Mouse (Mus musculus) kidney, postnatal 14 days (tissue): ENCODE data around the gene Cdiptos.

ENCODE experiments used
- DNase-seq: peaks from one replicate; pipeline ENCODE4 v3.0.0; 2022; ENCODE audit warnings: mixed read lengths

Gene Cdiptos

DNA sequence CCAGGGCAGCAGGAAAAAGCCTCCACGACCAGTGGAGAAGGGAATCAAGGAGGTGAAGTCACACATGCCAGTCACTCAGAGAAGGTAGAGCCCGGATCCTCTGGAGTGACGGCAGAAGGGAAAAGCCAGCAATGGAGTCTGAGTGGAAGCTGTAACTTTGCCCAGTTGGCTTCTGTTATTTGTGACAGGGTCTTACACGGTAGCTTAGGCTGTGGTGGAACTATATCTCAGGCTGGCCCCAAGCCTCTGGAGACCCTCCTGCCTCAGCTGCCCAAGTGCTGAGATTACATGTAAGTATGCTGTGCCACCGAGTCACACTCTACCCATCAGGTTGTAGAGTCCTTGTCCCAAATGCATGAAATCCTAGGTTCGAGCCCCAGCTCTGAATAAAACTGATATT, 37.5 kb upstream of the Cdiptos start:
- DNase-seq, result no peak

DNA sequence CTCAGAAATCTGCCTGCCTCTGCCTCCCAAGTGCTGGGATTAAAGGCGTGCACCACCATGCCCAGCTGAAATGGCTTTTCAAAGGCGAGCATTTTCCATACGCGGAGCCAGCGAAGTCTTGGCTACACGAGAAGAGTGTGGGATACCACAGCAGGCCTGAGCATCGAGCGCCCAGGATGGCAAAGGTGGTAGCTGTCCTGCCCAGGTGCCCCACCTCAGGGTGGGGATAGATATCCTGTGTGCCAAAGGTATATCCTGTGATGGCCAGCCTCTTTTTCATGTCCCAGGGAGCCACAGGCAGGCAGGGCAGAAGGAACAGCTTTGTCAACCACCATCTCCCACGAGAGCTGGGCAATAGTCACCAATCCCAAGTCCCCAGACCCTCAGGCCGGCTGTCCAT, 36.9 kb upstream of the Cdiptos start:
- no peak for DNase-seq

DNA sequence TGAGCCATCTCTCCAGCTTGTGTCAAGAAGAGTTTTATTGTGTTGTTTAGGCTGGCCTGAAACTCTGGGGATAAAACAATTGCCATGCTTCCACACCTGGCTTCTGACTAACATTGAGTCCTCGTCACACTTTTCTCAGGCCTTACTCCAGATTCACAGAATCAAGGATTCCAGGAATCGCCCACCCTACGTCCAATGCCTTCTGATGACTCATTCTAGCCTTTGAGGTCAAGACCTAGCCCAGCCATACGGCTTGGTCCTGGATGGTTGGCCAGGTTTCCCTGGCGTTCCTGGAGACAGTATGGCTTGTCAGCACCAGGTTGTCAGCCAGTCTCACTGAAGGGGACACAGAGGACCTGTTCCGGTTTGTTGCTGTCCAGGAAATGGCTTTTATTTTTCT, 36.5 kb upstream of the Cdiptos start:
- no peak for DNase-seq

DNA sequence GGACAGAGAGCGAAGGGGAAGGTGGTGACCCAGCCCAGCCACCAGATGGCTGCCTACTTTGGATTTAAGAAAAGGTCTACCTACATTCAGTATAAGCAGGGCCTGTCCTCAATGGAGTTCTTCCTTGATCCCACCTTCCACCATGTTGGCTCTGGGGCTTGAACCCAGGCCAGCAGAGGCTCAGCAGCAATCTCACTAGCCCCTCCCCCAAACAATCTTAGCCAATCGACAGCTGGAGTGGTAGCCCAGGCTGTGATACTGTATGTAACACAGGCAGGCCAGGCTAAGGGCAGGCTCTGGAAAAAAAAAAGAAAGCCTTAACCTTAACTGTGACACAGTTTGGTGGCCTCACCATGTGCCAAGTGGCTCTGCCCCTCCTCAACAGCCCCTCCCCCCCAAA, 35.8 kb upstream of the Cdiptos start:
- DNase-seq, result no peak

DNA sequence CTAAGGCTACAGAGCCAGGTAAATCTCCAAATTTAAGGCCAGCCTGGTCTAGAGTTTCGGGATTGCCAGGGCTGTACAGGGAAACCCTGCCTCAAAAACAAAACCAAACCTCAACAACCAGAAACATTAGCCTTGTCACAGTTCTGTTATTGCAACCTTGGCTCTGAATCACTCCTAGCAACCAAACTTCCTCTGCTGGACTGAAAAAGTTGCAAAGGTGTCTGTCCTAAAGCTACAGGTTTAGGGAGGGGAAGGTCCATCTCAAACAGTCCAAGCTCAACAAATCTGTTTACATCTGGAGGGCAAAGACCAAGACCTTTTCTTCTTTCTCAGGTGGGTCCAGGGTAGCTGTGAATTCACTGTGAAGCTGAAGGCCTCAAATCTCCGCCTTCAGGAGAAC, 35.2 kb upstream of the Cdiptos start:
- no peak for DNase-seq

DNA sequence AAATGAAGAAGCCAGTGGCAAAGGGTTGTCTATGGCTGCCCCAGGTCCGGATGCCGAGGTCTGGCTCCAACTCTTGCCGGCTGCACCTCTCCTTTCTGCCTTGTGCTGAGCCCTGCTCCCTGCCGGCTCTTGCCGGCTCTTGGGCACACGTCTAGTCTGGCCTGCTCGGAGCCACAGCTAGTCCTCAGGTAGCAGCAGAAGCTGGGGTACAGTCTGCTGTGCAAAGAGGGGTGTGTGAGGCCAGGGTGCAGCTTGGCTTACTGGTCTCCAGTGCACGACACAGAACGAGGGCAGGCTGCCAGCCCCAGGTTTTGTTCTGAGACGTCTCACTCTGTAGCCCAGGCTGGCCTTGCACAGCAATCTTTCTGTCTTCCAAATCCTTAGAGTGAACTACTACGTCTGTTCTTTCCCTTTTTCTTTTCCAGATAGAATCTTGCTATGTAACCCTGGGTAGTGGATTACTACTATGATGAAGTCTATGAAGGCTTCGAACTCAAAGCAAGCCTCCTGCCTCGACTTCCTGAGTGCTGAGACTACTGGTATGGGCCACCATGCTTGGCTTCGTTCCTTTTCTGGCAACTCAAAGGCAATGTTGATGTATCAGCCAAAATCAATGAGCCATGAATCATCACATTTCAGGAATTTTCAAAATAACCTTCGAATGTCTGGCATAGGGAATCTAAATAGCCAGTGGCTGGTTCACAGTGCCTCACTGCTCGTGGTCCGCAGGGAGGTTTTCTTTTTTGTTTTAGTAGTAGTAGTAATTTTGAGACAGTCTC, 33.6 kb upstream of the Cdiptos start:
- no peak for DNase-seq

DNA sequence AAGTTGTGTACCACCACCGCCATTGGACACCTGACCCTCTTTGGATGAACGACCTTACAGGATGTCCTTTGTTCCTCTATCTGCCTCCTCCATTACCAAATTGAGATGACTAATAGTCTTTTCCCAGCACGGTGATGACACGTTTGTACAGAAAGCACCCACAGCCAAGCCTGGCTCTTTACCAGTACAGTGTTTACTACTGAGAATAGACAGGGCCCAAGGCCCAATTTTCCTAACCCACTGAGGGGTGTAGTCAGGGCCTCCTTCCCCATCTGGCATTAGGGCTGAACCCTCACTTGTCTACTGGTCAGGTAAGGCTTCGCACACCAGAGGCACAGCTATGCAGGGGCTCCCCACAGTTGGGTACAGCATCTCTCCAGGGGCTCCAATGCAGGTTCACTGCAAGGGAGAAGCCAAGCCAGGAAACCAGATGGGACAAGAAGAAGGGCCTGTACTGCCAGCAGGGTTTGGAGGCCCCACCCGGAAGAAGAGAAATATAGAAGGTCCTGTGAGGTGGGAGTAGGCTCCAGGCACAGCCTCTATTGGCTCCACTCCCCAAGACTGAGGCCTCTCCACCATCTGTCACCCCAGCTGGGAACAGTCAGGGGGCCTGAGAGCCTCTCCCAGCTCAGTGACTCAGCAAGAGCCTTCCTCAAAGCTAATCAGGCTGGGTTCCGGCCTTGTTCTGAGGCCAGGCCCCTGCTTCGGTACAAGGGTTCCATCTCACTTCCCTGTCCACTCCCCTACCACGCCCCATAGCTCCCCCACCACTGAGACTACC, 32.5 kb upstream of the Cdiptos start:
- DNase-seq, result peak; percentile 75

DNA sequence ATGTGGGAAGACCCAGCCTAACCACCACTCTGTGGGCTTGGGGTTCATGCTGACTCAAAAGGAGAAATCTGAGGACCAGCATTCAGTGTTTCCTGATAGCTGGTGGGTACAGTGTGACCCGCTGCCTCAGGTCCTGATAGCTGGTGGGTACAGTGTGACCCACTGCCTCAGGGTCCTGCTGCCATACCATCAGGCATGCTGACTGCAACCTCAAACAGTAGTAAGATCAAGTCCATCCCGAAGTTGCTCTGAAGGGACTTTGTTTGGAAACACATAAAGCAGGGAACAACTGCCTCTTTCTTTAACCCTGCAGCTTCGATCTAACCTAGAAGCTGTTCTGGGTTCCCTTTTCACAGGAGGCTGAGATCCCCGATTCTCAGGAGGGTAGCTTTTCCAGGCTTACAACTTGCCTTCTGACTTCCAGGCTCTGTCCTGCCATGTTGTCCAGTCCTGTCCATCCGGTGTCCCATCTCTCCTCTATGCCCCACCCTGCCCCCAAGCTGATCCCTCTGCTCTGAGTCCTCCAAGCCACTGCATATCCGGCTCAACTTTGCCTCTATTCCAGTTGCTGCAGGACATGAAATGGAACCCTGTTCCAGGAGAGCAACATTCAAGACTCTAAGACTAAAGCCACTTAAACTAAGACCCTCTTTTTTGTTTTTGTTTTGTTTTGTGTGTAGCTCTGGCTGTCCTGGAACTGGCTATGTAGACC, 31.6 kb upstream of the Cdiptos start:
- DNase-seq, result no peak

DNA sequence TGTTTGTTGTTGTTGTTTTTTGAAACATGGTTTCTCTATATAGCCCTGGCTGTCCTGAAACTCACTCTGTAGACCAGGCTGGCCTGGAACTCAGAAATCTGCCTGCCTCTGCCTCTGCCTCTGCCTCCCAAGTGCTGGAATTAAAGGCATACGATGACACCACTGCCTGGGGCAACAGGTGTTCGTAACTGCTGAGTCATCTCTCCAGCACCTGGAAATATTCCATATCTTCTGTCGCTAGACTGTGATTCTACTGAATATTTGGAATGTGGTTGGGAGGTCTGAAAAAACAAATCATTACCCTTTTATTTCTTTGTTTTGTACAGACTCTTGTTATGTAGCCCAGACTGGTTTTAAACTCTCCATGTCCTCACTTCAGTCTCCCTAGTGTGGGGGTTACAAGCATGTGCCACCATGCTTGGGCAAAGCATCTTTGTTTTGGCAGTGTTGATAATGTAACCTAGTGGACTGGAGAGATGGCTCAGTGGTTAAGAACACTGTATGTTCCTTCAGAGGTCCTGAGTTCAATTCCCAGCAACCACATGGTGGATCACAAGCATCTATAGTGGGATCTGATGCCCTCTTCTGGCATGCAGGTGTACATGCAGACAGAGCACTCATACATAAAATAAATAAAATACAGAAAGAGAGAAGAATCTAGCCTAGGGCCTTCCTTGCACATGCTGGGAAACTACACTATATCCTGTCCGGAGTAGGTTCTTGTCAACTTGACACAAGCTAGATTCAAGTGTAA, 28.4 kb upstream of the Cdiptos start:
- no peak for DNase-seq

DNA sequence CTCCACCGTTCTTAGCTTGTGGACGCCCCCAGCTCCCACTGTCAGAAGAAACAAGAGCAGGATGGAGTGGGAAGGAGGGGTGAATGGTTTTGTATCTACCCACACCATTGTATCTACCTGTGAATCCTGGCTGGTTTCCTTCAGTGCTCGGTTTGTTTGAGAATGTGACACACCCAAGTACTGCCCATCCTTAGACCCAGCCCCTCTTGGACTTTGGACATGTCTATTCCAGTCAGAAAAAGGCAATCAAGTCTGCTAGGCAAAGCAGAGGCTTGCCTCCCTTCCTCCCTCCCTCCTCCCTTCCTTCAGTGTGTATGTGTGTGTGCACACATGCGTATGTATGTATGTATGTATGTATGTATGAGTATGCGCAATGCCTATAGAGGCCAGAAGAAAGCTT, 27.7 kb upstream of the Cdiptos start:
- DNase-seq, result no peak

DNA sequence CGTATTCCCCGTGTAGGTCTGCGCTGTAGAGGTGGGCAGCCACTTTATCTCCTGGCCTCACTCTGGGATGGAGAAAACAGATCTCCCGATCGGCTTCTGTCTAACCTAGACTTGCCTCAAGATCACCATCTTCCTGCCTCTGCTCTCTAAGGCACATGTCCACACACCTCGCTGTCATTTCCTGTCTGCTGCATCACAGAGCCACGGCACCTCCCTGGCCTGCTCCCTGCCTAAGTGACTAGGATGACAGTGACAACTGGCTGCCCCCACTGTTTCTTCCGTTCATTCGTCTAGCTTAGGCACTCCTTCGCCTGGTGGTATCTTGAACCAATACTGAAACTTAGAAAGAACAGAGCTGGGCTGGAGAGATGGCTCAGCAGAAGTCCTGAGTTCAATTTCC, 23.7 kb upstream of the Cdiptos start:
- DNase-seq, result no peak

DNA sequence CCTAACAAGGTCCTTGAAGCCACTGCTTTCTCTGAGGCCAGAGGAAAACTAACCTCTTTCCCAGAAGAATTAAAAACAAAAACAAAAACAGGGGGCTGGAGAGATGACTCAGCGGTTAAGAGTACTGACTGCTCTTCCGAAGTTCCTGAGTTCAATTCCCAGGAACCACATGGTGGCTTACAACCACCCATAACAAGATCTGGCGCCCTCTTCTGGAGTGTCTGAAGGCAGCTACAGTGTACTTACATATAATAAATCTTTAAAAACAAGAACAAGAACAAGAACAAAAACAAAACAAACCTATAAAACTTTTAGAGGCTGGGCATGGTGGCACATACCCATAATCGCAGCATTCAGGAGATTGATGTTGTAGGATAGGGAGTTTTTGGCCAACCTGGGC, 20.6 kb upstream of the Cdiptos start:
- no peak for DNase-seq

DNA sequence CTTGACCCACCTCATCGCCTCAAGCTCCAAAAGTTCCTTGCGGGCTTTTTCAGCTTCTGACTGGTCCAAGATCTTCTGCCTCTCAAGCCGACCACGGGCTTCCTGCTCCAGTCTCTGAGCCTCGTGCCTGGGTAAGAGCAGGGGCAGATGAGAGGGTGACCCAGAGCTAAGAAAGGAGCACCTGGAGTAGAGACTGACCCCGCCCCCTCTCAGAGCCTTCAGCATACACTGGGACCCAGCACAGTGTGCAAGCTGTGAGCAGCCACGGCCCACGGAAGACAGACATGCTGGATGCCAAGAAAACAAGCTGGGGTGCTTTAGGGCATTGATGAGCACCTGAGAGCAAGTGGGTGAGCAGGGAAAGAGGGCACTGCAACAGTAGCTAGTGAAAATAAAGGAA, 12.9 kb upstream of the Cdiptos start:
- DNase-seq, result no peak

DNA sequence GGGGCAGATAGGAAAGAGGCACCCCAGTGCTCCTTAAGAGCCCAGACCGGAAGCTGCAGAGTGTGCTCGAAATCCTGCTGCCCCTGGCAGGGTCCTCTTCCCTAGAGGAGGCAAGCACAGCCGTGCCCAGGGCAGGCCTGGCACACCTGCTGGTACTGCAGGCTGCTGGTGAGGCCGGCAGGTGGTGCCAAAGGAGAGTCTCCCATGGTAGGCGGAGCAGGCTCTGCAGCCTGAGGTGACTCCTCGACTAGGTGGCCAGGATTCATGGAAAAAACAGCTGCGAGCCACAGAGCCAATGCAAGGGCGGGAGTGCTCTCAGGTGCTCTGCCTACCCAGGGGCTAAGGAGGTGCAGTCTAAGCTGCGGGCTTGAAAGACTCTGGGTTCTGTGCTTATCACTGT, 10.4 kb upstream of the Cdiptos start:
- DNase-seq, result peak; percentile 73

DNA sequence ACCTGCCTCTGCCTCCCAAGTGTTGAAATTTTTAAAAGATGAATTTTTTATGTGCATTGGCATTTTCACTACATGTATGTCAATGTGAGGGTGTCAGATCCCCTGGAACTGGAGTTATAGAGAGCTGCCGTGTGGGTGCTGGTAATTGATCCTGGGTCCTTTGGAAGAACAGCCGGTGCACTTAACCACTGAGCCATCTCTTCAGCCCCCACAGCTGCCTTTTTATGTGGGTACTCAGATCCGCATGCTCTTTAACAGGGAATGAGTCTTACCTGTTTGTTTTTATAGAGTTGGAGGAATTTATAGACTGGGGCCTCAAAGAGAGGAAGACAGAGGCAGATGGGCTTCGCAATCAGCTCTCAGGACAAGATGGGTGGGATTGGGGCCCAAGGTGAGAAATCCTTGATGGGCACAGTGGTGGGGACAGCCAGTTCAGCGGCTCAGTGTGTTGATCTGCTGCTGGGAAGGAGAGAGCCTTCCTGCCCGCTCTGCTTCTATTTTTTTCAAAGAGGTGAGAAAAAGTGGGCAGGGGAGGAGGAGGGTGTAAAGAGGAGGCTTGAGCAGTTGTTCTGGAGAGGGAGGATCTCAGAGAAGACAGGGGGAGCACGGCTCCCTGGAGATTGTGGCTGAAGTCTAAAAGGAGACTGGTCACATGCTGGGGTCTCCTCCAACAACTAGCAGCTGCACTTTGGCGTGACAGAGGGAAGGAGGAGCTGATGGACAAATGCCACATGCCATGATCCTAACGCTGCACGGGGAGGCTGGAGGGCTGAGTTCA, 9.0 kb upstream of the Cdiptos start:
- no peak for DNase-seq

DNA sequence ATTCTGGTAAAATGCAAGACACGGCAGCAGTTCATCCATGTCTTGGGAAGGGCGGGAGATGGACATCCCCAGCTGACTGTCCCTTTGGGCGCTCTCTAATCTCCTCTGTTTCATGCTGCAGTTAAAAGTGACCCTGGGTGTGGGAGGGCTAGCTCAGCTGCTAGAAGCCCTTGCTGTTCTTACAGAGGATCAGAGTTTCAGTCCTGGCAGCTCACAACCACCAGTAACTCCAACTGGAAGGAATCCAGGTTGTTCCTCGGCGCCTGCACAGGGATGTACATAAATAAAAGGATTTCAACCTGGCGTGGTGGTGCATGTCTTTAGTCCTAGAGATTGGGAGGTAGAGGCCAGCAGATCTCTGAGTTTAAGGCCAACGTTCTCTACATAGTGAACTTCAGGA, 7.2 kb upstream of the Cdiptos start:
- no peak for DNase-seq

DNA sequence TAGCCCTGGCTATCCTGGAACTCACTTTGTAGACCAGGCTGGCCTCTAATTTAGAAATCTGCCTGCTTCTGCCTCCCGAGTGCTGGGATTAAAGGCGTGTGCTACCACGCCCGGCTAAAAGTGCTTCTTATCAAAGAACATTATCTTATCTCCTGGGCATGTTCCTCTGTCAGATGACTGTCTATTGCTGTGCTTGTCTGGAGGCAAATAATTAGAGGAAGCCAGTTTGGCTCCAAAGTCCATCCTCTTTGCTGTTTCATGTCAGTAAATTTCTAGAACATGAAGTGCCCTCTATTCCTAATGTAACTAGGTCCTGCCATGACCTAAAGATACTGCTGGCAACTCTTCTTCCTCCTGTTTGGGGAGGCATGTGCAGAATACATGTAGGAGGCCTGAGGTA, 6.2 kb upstream of the Cdiptos start:
- no peak for DNase-seq

DNA sequence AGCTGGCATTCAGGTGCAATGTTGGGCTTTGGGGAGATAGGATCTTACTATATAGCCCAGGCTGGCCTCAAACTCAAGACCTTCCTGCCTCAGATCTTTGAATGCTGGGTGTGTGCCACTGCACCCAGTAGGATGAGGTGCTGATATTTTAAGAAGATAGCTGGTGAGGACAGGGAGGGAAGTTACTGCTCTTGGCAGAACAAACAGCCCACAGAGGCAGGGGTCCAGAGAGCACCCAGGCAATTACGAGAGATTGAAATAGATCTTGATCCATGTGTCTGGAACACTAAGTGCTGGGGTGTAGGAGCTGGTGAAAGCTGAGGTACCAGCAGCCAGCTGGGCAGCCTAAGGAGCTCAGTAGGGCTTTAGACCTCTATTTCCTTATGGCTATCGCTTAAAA, 5.7 kb upstream of the Cdiptos start:
- no peak for DNase-seq

DNA sequence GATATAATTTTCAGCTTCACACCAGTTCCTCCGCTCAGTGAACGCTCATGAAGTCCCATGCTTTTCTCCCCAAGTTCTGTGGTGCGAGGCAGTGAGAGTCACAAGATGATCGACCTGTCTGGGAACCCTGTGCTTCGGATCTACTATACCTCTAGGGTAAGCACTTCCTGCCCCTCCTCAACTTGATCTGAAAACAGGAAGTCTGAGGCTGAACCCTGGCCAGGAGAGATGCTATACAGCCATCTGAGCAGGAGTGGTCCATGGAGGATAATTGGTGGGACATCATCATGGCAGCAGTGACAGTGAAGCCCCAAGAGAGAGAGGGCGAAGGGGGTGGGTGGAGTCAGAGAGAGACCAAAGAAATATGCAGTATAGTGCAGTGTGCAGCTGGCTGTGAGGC, 2.9 kb upstream of the Cdiptos start:
- no peak for DNase-seq

DNA sequence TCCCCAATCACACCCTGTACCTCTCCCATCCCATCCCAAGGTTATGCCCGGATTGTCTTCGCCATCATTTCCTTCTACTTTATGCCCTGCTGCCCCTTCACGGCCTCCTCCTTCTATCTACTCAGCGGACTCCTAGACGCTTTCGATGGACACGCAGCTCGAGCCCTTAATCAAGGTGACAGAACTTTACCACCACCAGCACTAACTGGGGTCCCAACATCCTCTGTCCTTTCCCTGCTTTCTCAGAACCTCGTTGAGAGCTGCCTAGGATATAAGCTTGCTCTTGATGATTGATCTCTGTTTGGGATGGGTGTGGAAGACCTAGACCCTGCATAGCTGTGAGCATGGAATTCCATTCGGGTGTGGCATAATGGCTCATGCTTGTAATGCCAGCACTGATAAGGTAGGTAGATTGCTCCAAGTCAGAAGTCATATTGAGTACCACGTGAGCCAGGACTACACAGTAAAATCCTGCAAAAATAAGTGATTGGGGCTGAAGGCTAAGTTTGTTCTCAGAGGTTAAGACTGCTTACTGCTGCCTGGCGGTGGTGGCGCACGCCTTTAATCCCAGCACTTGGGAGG, 1.1 kb upstream of the Cdiptos start:
- no peak for DNase-seq

DNA sequence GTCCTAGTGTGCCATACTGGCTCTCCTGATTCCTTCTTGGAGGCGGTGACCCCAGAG, 177 bp downstream of the Cdiptos start, which contains the start of gene Cdipt:
Gene Cdipt, plus strand, starts transcription at position 22 of the 57 bp plus-strand sequence.
- no peak for DNase-seq

DNA sequence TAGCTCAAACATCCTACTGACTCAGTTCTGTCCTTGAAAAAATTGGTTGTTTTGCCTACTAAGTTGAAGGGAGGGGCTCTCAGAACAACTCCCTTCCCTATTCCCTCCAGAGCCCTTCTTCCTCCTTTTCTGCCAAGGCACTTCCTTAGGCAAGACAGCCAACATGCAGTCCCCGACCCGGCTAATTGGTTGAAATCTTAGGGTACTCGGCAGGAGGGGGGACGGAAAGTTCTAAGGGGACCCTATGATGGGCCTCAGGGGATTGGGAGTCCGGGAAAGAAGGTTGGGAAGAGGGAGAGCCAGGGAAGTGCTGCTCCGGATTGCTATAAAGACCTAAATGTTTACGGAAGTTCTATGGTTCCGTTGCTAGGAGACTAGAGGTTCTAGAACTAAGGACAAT, 405 bp downstream of the Cdiptos start:
- DNase-seq, result no peak

DNA sequence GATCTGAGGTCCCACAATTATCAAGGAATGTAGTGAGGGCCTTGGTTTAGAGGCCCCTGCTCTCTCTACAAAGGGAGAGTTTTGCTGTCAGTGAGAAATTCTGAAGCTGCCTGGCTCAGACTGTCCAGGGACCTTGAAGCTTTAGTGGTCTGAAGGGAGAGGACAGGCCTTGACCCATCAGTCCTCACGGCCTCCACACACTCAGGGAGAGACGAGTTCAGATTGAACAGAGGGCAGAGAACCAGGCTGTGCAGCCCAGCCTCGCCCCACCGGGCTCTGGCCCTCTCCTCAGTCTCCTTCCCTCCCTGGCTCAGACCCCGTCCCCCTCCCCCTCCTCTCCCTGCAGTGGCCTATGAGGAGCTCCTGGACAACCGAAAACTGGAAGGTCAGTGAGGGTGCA, 8.5 kb downstream of the Cdiptos start:
- DNase-seq, result no peak
